Mouse (Mus musculus): ENCODE measurements around the gene Fam98b. TPM values are rescaled to one million over a fixed set of nuclear protein-coding genes. Genes with fewer than 3 reads are reported as not detected.

Fam98b gene
- 2.1 and 5.3 TPM in 2 replicates for polyA plus RNA-seq (2012; rRNA removed; ENCODE audit: low replicate concordance)

DNA sequence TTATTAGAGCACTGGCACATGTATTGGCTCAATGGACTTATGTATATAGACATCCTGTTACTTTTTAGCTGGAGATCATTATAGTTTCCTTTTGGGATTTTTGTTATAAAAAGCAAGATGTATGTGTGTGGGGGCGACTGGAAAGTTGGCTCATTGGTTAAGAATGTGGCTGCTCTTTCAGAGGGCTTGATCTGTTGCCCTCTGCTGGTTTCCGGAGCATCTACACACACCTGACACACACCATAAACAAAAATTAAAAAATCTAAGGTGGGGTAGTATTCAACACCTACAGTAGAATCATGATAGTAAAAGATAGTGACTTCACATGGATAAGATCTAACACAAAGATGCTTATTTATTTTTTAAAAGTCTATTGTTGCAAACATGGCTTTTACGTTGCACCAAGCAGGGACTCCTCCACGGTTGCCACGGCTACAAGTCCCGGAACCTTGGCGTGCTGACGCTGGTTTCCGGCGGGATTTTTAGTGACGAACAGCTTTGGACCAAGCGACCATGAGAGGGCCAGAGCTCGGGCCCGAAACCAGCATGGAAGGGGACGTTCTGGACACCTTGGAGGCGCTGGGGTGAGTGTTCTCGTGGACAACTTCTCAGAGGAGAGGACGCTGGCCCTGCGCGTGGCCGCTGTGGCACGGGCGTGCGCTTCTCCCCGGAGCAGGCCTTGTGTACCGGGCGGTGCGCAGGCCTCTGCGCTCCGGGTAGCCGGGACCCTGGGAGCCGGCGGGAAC, at the start of gene Fam98b:
Gene Fam98b (plus strand): TSS at position 485 of the 746 bp plus-strand sequence.

Other genes with a start within 250 kb of the Fam98b start
- 5.0 and 5.4 TPM in 2 replicates for gene Spred1, start 128.4 kb upstream of the Fam98b start, polyA plus RNA-seq (2012; rRNA removed; ENCODE audit: low replicate concordance)
- gene Rasgrp1, start 93.3 kb downstream of the Fam98b start, polyA plus RNA-seq (2012; rRNA removed; ENCODE audit: low replicate concordance) = 12.4 and 15.8 TPM in 2 replicates

Data from mammary gland, adult 2 months (tissue).